In genomic region chr4:59329461-59330304, GRCm38 (mm10) we compare ENCODE assay signal across 10 mouse cellular contexts.
DNase-seq lines count a peak whose midpoint lies in the region; ATAC-seq and TF ChIP-seq lines count a peak whose summit lies in the region.
"Had no signal": no experiment of that assay in that cellular context is flagged by ENCODE, and none has a peak within 500 bp of the region (broad histone marks: within the 10 kb centered on the region; RNA-seq: fewer than 3 reads in every experiment).

No protein-coding gene starts in this region.

- peak overlapping the region; percentile 42; the same call in 1 of the 2 replicates for H3K27ac ChIP-seq in lung, embryonic 14.5 days (ENCODE audit: low read depth)

- H3K9me3 ChIP-seq in lung, embryonic 14.5 days (ENCODE audit: low read depth, low read length), result no peaks in the 10 kb centered on the region

- ATAC-seq in lung, embryonic 14.5 days (ENCODE audit: insufficient read depth), result no peak
- ATAC-seq: Patski had no signal

- no peaks in the 10 kb centered on the region for H3K36me3 ChIP-seq in lung, embryonic 14.5 days (ENCODE audit: insufficient read depth)

- peaks cover 4% of the 10 kb centered on the region; the same call in 1 of the 2 replicates for H3K4me1 ChIP-seq in lung, embryonic 14.5 days (ENCODE audit: insufficient read depth)

- no peak for TF ChIP-seq CTCF in lung, embryonic 14.5 days (IDR thresholded peaks at IDR 0.05; ENCODE audit: low read depth)

- H3K9ac ChIP-seq in lung, embryonic 14.5 days, result no peak overlapping the region

- peak; percentile 26 for DNase-seq in lung, embryonic 14.5 days
- no peak for DNase-seq in lung, postnatal 14 days
- DNase-seq in NIH3T3 (ENCODE audit: low read depth), result peak; percentile 44
- DNase-seq in adrenal gland, postnatal 36 days, result peak; percentile 59 to 61
- DNase-seq in induced T-regulatory cell, adult 2 months (ENCODE audit: low read depth), result peak; percentile 72
- DNase-seq in right cerebral cortex, postnatal 25 days, result no peak
- no peak for DNase-seq in layer of hippocampus, adult 9-10 months (ENCODE audit: low spot score)
- DNase-seq: kidney, adult 8-10 months had no signal

- WGBS in lung, embryonic 14.5 days, result 76% methylated on average over 19 of the region's 19 CpGs

- H3K4me3 ChIP-seq in lung, embryonic 14.5 days (ENCODE audit: low read depth, low read length), result no peak overlapping the region

- no peak overlapping the region for H3K4me2 ChIP-seq in lung, embryonic 14.5 days
- H3K4me2 ChIP-seq: midbrain, embryonic 11.5 days had no signal

- H3K27me3 ChIP-seq in lung, embryonic 14.5 days (ENCODE audit: insufficient read depth, low read length), result no peaks in the 10 kb centered on the region
- H3K27me3 ChIP-seq: Patski had no signal

Comparison
In these comparisons a context has a peak if more than half of its experiments do, and no peak if none do; other contexts are left out.
1. DNase-seq: peak in lung, embryonic 14.5 days (single experiment), NIH3T3 (single experiment), adrenal gland, postnatal 36 days (2 of 2) and induced T-regulatory cell, adult 2 months (single experiment); none in lung, postnatal 14 days (single experiment), right cerebral cortex, postnatal 25 days (single experiment) and layer of hippocampus, adult 9-10 months (single experiment).